Mouse (Mus musculus) T-helper 2 cell (primary cell): ENCODE measurements around the gene Fubp3.
"Not testable (repeated sequence)": the region's sequence is repeated elsewhere in the genome, so short reads cannot be mapped to it uniquely, and the experiment has no call there.

ENCODE experiments used
- in situ Hi-C: fragments of 300-600 bp; cut with MboI, MseI; formaldehyde crosslinking; loops from one replicate; pipeline ENCODE4 v1.15.1; 2025; ENCODE audit warnings: high pct_unique_total_duplicates

The Fubp3 gene

DNA sequence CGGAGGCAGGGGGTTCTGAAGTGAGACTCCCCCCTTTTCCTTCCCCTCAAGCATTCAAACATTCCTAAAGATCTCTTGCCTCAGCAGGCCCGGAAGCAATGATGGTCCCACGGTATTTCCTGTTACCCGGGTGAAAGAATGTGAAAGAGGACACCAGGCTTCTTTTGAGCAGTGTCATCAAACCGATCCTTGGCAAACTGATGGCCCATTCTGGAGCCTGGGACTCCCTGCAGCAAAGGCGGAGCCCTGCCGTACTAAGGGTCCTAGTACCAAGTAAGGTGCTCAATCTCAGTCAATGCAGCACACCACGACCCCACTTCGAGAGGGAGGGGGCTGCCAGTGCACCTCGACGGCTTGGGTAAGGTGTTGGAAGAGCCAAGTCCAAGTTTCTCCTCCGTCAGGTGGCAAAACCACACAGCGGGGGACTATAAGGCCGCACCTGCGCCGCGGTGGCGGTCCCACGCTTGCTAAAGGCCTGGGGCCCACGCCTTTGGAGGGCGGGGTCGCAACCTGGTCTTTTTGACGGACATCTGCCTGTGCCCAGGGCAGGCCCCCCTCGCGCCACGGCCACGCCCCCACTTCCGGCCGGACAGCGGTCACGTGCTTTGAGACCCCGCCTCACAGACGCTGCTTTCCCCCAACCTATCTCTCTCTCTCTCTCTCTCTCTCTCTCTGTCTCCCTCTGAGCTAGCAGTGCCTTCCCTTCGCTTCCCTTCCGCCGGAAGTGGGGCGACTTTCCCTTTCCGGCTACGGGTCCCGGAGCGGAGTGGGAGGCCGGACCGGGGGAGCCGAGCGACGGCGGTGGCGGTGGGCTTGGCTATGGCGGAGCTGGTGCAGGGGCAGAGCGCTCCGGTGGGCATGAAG is at the start of gene Fubp3:
Fubp3 (plus strand) TSS at position 601 of the 864 bp plus-strand sequence.
- in situ Hi-C loops: no loop called here

GRCm38 (mm10) chr2:31524641-31525040 is 47.8 kb upstream of the Fubp3 start:
- in situ Hi-C loops: no loop called here

GRCm38 (mm10) chr2:31525778-31526177 is 46.7 kb upstream of the Fubp3 start:
- in situ Hi-C loops: no loop called here

GRCm38 (mm10) chr2:31530201-31530600 is 42.2 kb upstream of the Fubp3 start:
- in situ Hi-C loops: no loop called here

DNA sequence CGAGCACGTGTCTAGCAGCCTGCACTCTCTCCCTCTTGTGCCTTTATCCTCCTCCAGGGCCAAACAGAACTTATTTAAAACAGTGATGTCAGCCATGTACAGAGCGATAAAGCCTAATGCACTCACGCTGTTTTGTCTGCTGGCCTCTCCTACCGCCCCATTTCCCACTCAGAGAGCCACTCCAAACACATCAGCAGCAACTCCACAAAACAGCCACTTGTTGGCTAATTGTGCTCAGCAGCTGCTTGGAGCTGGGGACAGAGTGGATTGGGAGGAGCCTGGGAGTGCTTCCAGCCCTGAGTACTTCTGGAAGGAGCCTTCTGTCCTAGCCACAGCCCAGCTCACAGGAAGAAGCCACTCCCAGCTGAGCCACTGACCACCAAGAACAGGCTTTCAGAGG is 35.4 kb upstream of the Fubp3 start:
- in situ Hi-C loops: no loop called here

- in situ Hi-C loops: no loop called here
These were observed 33.7 kb upstream of the Fubp3 start for GRCm38 (mm10) chr2:31538745-31539144.

DNA sequence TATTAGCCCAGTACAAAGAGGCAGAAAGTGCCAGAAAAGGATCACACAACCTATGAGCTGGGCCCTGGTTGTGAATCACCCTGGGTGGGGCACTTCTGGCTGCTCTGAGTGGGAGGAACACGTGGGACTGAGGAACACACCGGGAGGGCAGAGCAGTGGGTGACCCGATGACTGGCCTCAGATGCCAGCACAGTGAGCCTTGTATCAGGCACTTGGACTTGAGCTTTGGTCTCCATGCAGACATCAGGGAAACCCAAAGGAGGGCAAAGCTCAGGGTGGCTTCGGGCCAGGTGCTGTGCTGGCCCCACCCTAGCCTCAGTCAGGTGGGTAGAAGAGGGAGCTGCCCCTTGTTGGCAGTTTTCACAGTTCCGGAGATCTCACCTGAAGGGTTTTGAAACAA is 30.9 kb upstream of the Fubp3 start:
- in situ Hi-C loops: no loop called here

GRCm38 (mm10) chr2:31547726-31548125 is 24.7 kb upstream of the Fubp3 start:
- in situ Hi-C loops: no loop called here

DNA sequence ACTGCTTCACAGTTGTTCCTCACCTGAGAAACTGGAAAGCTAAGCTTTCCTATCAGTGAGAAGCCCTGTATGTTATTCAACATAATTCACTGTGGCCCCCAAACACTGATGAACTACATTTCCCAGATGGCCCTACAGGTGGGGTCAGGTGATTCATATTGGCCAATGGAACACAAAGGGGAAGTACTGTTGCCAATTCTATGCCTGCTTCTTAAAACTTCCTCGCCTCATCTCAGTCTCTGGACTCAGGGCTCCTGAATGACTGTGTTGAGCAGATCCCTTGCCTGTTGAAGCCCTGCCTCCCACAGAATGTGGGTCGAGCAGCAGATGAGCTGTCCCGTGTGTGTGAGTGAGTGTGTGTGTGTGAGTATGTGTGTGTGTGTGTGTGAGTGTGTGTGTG is 21.9 kb upstream of the Fubp3 start:
- in situ Hi-C loops: no loop called here

- in situ Hi-C loops: not testable (repeated sequence)
These were observed 21.1 kb upstream of the Fubp3 start for GRCm38 (mm10) chr2:31551351-31551750.

DNA sequence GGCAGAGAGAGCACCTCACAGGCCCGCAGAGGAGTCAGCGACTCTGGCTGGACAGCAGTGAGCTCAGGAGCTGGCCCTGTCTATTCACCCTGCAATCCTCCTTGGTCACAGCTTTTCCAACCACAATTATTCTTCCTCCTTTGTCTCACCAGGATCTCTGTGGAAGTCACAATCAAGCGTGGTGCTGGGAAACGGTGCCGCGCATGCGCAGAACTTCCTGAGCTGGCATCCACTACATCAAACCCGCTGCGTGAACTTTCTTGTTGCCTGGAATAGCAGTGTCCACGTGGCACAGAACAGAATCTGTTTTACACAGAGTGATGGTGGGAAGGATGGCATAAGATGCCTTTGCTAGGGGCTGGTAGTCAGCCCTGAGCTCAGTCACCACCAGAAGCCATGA is 20.5 kb upstream of the Fubp3 start:
- in situ Hi-C loops: no loop called here

- in situ Hi-C loops: no loop called here
These were observed 17.8 kb upstream of the Fubp3 start for GRCm38 (mm10) chr2:31554619-31555018.

GRCm38 (mm10) chr2:31572915-31573635 is 624 bp downstream of the Fubp3 start:
- in situ Hi-C loops: no loop called here

DNA sequence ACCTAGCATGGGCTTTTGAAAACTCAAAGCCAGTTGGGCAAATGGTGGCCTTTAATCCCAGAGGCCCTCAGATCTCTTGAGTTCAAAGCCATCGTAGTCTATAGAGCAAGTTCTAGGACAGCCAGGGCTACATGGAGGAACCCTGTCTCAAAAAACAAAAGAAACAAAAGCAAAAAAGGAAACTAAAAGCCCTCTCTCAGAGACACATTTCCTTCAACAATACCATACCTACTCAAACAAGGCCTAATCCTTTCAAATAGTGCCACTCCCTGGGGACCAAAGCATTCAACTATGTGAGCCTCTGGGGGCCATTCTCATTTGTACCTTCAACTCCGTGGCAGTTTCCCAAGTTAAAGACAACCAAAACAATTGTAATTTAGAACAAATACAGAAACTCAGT is 9.2 kb downstream of the Fubp3 start:
- in situ Hi-C loops: no loop called here

GRCm38 (mm10) chr2:31591799-31592484 is 19.5 kb downstream of the Fubp3 start:
- in situ Hi-C loops: no loop called here

DNA sequence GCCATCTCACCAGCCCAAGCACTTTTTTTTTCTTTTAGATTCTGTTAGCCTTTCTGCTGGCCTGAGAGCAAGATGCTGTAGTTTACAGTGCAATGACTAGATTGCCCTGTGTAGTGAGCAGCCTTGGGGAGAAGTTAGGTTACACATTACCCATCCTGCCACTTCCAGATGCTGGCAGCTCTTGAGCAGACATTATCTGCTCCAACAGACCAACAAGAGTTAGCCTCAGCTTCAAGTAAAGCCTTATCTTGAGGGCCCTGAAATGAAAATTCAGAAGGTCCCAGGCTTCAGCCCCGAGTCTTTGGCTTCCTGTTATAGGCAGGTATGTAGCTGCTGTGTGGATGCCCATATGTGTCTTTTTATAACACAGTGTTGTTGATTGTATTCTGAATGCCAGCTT is 35.1 kb downstream of the Fubp3 start:
- in situ Hi-C loops: no loop called here

DNA sequence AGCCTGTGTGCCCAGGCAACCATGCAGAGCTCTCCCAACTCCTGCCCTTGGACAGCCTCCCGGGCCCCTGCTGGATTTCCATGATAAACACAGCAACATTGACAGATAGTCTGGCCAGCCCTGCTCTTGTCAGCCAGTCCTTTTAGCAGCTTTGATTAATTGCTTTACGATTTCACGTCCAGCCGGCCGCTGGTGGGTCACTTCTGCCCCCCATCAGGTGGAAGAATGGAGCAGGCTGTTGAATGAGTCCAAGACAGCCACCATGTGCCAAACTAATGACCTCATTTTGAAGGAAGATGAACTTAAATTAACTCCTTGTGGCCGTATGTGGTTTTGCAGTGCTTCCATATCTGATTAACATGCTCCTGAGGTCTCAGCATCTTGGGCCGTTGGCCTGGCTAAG is 37.4 kb downstream of the Fubp3 start:
- in situ Hi-C loops: no loop called here

GRCm38 (mm10) chr2:31610922-31611321 is 38.5 kb downstream of the Fubp3 start:
- in situ Hi-C loops: no loop called here

- in situ Hi-C loops: no loop called here
These were observed 38.9 kb downstream of the Fubp3 start for GRCm38 (mm10) chr2:31611400-31611799.

DNA sequence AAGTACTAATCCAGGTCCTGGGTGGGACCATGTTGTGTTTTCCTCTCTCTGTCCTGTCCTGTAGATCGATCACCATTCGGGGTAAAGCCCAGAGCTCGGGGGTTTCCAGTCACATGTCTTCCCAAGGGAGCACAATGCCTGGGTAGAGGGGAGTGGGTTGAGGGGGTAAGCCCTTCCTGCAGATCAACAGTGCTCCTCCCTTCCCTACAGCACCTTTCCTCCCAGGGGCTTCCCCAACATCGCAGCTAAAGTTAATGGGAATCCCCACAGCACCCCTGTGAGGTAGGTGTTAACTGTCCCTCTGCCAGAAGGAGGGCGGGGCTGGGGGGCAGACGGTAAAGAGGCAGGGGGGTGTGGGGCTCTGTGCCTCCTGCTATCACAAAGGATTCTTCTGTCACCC is 40.2 kb downstream of the Fubp3 start:
- in situ Hi-C loops: no loop called here

DNA sequence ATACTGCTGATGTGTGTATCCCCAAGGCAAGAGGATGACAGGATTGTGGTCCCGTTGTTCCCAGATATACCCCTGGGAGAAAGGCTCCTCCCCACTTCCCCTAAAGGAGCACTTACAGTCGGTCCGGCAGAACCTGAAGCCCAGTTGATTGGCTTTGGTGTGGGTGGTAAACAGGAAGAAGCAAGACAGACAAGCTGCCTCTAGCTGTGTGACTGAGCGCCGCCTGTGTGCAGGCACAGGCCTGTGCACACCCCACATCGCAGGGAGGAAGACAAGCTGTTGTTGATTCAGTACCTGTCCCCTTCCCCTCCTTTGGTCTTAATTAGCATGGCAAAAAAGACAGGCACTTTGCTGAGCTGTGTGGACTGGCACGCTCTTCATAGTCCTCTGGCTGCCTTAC is 41.3 kb downstream of the Fubp3 start:
- in situ Hi-C loops: no loop called here

DNA sequence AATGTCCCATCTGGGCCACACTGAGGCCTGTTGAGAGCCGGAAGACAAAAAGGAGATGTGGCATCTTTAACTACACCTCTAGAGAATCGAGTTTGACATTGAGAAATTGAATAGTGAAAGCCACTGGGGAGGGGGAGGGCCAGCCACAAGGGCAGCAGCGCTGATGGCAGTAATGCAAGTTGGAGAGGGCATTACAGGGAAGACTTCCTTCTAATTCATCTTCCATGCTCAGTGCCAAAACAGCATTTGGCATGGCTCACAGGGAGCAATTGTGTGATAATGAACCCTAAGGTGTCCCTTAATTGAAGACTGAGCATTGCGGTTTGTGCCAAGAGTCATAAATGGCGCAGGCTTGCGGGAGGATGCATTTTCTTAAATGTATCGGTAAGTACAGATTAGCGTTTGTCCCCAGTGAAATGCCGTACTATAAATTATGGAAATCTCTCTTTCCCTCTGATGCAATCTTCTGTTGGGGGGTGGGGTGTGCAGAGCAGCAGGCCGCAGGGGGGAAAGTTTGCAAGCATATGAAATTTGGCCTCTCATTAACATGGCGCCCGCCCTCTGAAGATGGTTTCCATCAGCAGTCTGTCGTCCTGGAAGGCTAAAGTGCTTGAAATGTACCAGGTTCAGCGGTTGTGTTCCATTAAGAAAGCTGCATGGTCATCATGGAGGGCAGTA is 46.2 kb downstream of the Fubp3 start:
- in situ Hi-C loops: no loop called here
